Mouse (Mus musculus) thymus, adult 2 months (tissue): Measurements from ENCODE around the gene Prr15l.

ENCODE experiments used
- CTCF ChIP-seq: fragments of 200-500 bp; IDR thresholded peaks from 2 replicates; pipeline ENCODE4 v1.5.1; 2012; ENCODE audit warnings: mild to moderate bottlenecking, control low read depth, low read length, moderate library complexity, borderline replicate concordance; ENCODE audit not compliant: control insufficient read depth, poor library complexity, insufficient read depth; ENCODE audit errors: extremely low read depth
- POLR2A ChIP-seq: fragments of 200-500 bp; IDR thresholded peaks from 2 replicates; pipeline ENCODE4 v1.6.1; 2012; ENCODE audit warnings: mild to moderate bottlenecking, low read length, control low read depth, moderate library complexity; ENCODE audit not compliant: control insufficient read depth, poor library complexity, insufficient read depth; ENCODE audit errors: extremely low read depth

DNA sequence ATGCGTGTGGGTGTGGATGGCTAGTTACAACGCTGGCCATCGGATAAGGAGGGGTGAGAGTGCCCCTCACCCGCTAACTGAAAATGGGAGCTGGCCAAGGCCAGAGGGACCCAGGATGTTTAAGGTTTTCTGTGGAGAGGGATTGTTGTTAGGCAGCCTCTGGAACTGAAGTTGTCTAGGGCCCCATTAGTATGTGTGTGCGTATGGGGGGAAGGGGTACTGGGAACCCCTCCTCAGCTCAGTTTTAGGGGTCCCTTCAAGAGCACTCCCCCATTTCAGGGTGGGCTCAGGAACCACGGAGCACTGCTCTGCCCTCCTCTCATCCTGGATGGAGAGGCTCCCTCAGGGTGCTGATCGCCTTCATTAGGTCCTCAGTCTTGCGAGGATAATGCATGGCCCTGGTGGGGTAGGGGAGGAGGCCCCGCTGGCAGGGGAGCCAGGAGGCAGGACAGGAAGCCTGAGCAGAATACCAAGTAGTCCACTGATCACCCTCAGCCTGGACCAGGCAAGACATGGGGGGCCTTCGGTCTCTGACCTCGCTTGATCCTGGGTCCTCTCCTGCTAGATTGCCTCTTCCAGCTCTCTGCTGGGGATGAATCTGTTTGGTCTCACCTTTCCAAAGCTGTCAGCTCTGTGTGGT is 34.6 kb upstream of the Prr15l start:
- no peak for TF ChIP-seq CTCF
- TF ChIP-seq POLR2A: no peak
